Mouse (Mus musculus): ENCODE results near the gene Hist1h2ae.

- no peak for TF ChIP-seq CTCF (IDR thresholded peaks at IDR 0.05; ENCODE audit: borderline replicate concordance, extremely low read depth, insufficient read depth, insufficient read length)
- no peak for TF ChIP-seq POLR2A (IDR thresholded peaks at IDR 0.05; ENCODE audit: borderline replicate concordance, extremely low read depth, insufficient read depth, insufficient read length, poor library complexity, severe bottlenecking)
These were observed 39.4 kb upstream of the Hist1h2ae start for GRCm38 (mm10) chr13:23610393-23610792.
